Mouse (Mus musculus): ENCODE results near the gene Pdzrn3. TPM values are rescaled to one million over a fixed set of nuclear protein-coding genes. Genes with fewer than 3 reads are reported as not detected.
A peak's percentile ranks its signal among the peaks of the same experiment; 100 is the strongest.

The Pdzrn3 gene
- total and polyA plus RNA-seq, 2 experiments from 2014 or later = 11.2 to 35.3 TPM

GRCm38 (mm10) chr6:101236641-101237246 lies 141.0 kb downstream of the Pdzrn3 start:
- TF ChIP-seq CTCF (IDR thresholded peaks at IDR 0.05; ENCODE audit: low read depth) = no peak
- no peaks in the 10 kb centered on the region for H3K9me3 ChIP-seq (ENCODE audit: low read length)
- no peaks in the 10 kb centered on the region for H3K36me3 ChIP-seq (ENCODE audit: insufficient read depth, low read length)
- no peaks in the 10 kb centered on the region for H3K27me3 ChIP-seq (ENCODE audit: insufficient read depth, low read length)
- no peak overlapping the region for H3K4me3 ChIP-seq (ENCODE audit: low read length)
- no peak for ATAC-seq
- DNase-seq (ENCODE audit: low spot score) = no peak
- H3K4me1 ChIP-seq (ENCODE audit: insufficient read depth, low read length) = 0 out of 2 replicates have a peak, but pooled peaks cover 4% of the 10 kb centered on the region
- no peak overlapping the region for H3K27ac ChIP-seq
- H3K4me2 ChIP-seq (ENCODE audit: low read depth, low read length) = no peak overlapping the region
- 27% methylated on average over 5 of the region's 5 CpGs for WGBS
- no peak overlapping the region for H3K9ac ChIP-seq (replicated peaks; ENCODE audit: low read length)

GRCm38 (mm10) chr6:101236230-101236629 lies 141.5 kb downstream of the Pdzrn3 start:
- Histone ChIP-seq H3K27ac (no peak overlapping the region), H3K9ac (replicated peaks; ENCODE audit: low read length) (no peak overlapping the region), H3K9me3 (ENCODE audit: low read length) (no peaks in the 10 kb centered on the region), H3K4me1 (ENCODE audit: insufficient read depth, low read length) (0 out of 2 replicates have a peak, but pooled peaks cover 4% of the 10 kb centered on the region), H3K27me3 (ENCODE audit: insufficient read depth, low read length) (no peaks in the 10 kb centered on the region), H3K4me3 (ENCODE audit: low read length) (no peak overlapping the region), H3K4me2 (ENCODE audit: low read depth, low read length) (no peak overlapping the region), H3K36me3 (ENCODE audit: insufficient read depth, low read length) (no peaks in the 10 kb centered on the region)
- no peak for ATAC-seq
- DNase-seq (ENCODE audit: low spot score) = no peak
- no peak for TF ChIP-seq CTCF (IDR thresholded peaks at IDR 0.05; ENCODE audit: low read depth)
- 34% methylated on average over 7 of the region's 7 CpGs for WGBS

GRCm38 (mm10) chr6:101234349-101234748 lies 143.3 kb downstream of the Pdzrn3 start:
- Histone ChIP-seq H3K9ac (replicated peaks; ENCODE audit: low read length) (no peak overlapping the region), H3K27ac (no peak overlapping the region), H3K4me3 (ENCODE audit: low read length) (no peak overlapping the region), H3K9me3 (ENCODE audit: low read length) (no peaks in the 10 kb centered on the region), H3K4me2 (ENCODE audit: low read depth, low read length) (no peak overlapping the region), H3K36me3 (ENCODE audit: insufficient read depth, low read length) (no peaks in the 10 kb centered on the region), H3K27me3 (ENCODE audit: insufficient read depth, low read length) (no peaks in the 10 kb centered on the region), H3K4me1 (ENCODE audit: insufficient read depth, low read length) (0 out of 2 replicates have a peak, but pooled peaks cover 4% of the 10 kb centered on the region)
- 32% methylated on average over 10 of the region's 10 CpGs for WGBS
- DNase-seq (ENCODE audit: low spot score) = no peak
- TF ChIP-seq CTCF (IDR thresholded peaks at IDR 0.05; ENCODE audit: low read depth) = no peak
- ATAC-seq = no peak

GRCm38 (mm10) chr6:101233680-101234079 lies 144.0 kb downstream of the Pdzrn3 start:
- H3K27me3 ChIP-seq (ENCODE audit: insufficient read depth, low read length) = no peaks in the 10 kb centered on the region
- no peak overlapping the region for H3K4me3 ChIP-seq (ENCODE audit: low read length)
- 0 out of 2 replicates have a peak, but pooled peaks cover 4% of the 10 kb centered on the region for H3K4me1 ChIP-seq (ENCODE audit: insufficient read depth, low read length)
- H3K9ac ChIP-seq (replicated peaks; ENCODE audit: low read length) = no peak overlapping the region
- DNase-seq (ENCODE audit: low spot score) = peak; percentile 85
- WGBS = 19% methylated on average over 6 of the region's 6 CpGs
- peak; percentile 86 for ATAC-seq
- no peaks in the 10 kb centered on the region for H3K36me3 ChIP-seq (ENCODE audit: insufficient read depth, low read length)
- no peaks in the 10 kb centered on the region for H3K9me3 ChIP-seq (ENCODE audit: low read length)
- H3K27ac ChIP-seq = no peak overlapping the region
- no peak overlapping the region for H3K4me2 ChIP-seq (ENCODE audit: low read depth, low read length)
- no peak for TF ChIP-seq CTCF (IDR thresholded peaks at IDR 0.05; ENCODE audit: low read depth)

GRCm38 (mm10) chr6:101227294-101227855 lies 150.3 kb downstream of the Pdzrn3 start:
- H3K4me3 ChIP-seq (ENCODE audit: low read length) = no peak overlapping the region
- no peaks in the 10 kb centered on the region for H3K36me3 ChIP-seq (ENCODE audit: insufficient read depth, low read length)
- H3K27ac ChIP-seq = no peak overlapping the region
- H3K9me3 ChIP-seq (ENCODE audit: low read length) = no peaks in the 10 kb centered on the region
- 23% methylated on average over 8 of the region's 8 CpGs for WGBS
- no peaks in the 10 kb centered on the region for H3K27me3 ChIP-seq (ENCODE audit: insufficient read depth, low read length)
- DNase-seq (ENCODE audit: low spot score) (peak; percentile 45), ATAC-seq (no peak)
- no peak for TF ChIP-seq CTCF (IDR thresholded peaks at IDR 0.05; ENCODE audit: low read depth)
- no peak overlapping the region for H3K9ac ChIP-seq (replicated peaks; ENCODE audit: low read length)
- peaks cover 10% of the 10 kb centered on the region for H3K4me1 ChIP-seq (ENCODE audit: insufficient read depth, low read length)
- no peak overlapping the region for H3K4me2 ChIP-seq (ENCODE audit: low read depth, low read length)

- 33% methylated on average over 3 of the region's 3 CpGs for WGBS
- Histone ChIP-seq H3K9me3 (ENCODE audit: low read length) (no peaks in the 10 kb centered on the region), H3K4me3 (ENCODE audit: low read length) (no peak overlapping the region), H3K4me1 (ENCODE audit: insufficient read depth, low read length) (no peaks in the 10 kb centered on the region), H3K9ac (replicated peaks; ENCODE audit: low read length) (no peak overlapping the region), H3K4me2 (ENCODE audit: low read depth, low read length) (no peak overlapping the region), H3K27me3 (ENCODE audit: insufficient read depth, low read length) (no peaks in the 10 kb centered on the region), H3K36me3 (ENCODE audit: insufficient read depth, low read length) (no peaks in the 10 kb centered on the region), H3K27ac (no peak overlapping the region)
- DNase-seq (ENCODE audit: low spot score) (peak; percentile 66), ATAC-seq (0 out of 2 replicates have a peak, but pooled peaks have one; percentile 35)
- peak; percentile 47 for TF ChIP-seq CTCF (IDR thresholded peaks at IDR 0.05; ENCODE audit: low read depth)
Observed at GRCm38 (mm10) chr6:101220307-101220706, 157.4 kb downstream of the Pdzrn3 start.

GRCm38 (mm10) chr6:101219004-101219403 lies 158.7 kb downstream of the Pdzrn3 start:
- ATAC-seq (no peak), DNase-seq (ENCODE audit: low spot score) (no peak)
- 88% methylated on average over 3 of the region's 3 CpGs for WGBS
- no peaks in the 10 kb centered on the region for H3K9me3 ChIP-seq (ENCODE audit: low read length)
- no peaks in the 10 kb centered on the region for H3K27me3 ChIP-seq (ENCODE audit: insufficient read depth, low read length)
- H3K27ac ChIP-seq = no peak overlapping the region
- no peak overlapping the region for H3K9ac ChIP-seq (replicated peaks; ENCODE audit: low read length)
- no peaks in the 10 kb centered on the region for H3K36me3 ChIP-seq (ENCODE audit: insufficient read depth, low read length)
- no peak overlapping the region for H3K4me3 ChIP-seq (ENCODE audit: low read length)
- no peak for TF ChIP-seq CTCF (IDR thresholded peaks at IDR 0.05; ENCODE audit: low read depth)
- H3K4me2 ChIP-seq (ENCODE audit: low read depth, low read length) = no peak overlapping the region
- no peaks in the 10 kb centered on the region for H3K4me1 ChIP-seq (ENCODE audit: insufficient read depth, low read length)

Data from hindbrain, postnatal 0 days (tissue).